Mouse (Mus musculus): Measurements from ENCODE around the gene Bcap31. TPM values are rescaled to one million over a fixed set of nuclear protein-coding genes. Genes with fewer than 3 reads are reported as not detected.

Gene Bcap31
- polyA plus RNA-seq, 1 experiment from 2014 or later, result 164 TPM

GRCm38 (mm10) chrX:73718271-73718670 lies 2.3 kb upstream of the Bcap31 start:
- no peak overlapping the region for H3K27ac ChIP-seq
- no peak overlapping the region for H3K4me3 ChIP-seq
- H3K4me2 ChIP-seq (replicated peaks), result peak overlapping the region; percentile 59
- H3K9me3 ChIP-seq, result no peaks in the 10 kb centered on the region
- no peaks in the 10 kb centered on the region for H3K36me3 ChIP-seq
- no peaks in the 10 kb centered on the region for H3K27me3 ChIP-seq
- 62% methylated on average over 3 of the region's 3 CpGs for WGBS
- H3K4me1 ChIP-seq, result peaks cover 22% of the 10 kb centered on the region
- no peak overlapping the region for H3K9ac ChIP-seq
- no peak for ATAC-seq (ENCODE audit: insufficient number of reproducible peaks, insufficient read depth, low FRiP score, low TSS enrichment)

DNA sequence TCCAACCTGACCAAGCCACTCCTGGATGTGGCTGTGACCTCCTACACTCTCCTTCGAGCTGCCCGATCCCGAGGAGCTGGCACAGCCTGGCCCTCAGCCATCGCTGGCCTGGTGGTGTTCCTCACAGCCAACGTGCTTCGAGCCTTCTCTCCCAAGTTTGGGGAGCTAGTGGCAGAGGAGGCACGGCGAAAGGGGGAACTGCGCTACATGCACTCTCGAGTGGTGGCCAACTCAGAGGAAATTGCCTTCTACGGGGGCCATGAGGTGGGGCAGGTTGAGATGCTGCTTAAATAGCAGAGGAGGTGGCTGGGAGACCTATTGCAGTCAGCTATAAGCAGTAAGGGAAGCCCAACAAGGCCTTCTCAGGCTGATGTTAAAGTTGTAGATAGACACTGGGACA lies 1.7 kb upstream of the Bcap31 start:
- 71% methylated on average over 11 of the region's 11 CpGs for WGBS
- peak overlapping the region; percentile 59 for H3K4me2 ChIP-seq (replicated peaks)
- H3K9ac ChIP-seq, result no peak overlapping the region
- no peaks in the 10 kb centered on the region for H3K36me3 ChIP-seq
- no peaks in the 10 kb centered on the region for H3K27me3 ChIP-seq
- no peak overlapping the region for H3K4me3 ChIP-seq
- H3K9me3 ChIP-seq, result no peaks in the 10 kb centered on the region
- no peak for ATAC-seq (ENCODE audit: insufficient number of reproducible peaks, insufficient read depth, low FRiP score, low TSS enrichment)
- peaks cover 22% of the 10 kb centered on the region for H3K4me1 ChIP-seq
- H3K27ac ChIP-seq, result no peak overlapping the region

GRCm38 (mm10) chrX:73716709-73717545 lies 952 bp upstream of the Bcap31 start:
- ATAC-seq (ENCODE audit: insufficient number of reproducible peaks, insufficient read depth, low FRiP score, low TSS enrichment), result peak; percentile 30
- Histone ChIP-seq H3K4me2 (replicated peaks) (peak overlapping the region; percentile 59), H3K36me3 (no peaks in the 10 kb centered on the region), H3K9ac (peak overlapping the region; percentile 38), H3K27ac (peak overlapping the region; percentile 79), H3K27me3 (no peaks in the 10 kb centered on the region), H3K4me3 (peak overlapping the region; percentile 52), H3K4me1 (peaks cover 22% of the 10 kb centered on the region), H3K9me3 (no peaks in the 10 kb centered on the region)
- 36% methylated on average over 30 of the region's 30 CpGs for WGBS

GRCm38 (mm10) chrX:73715476-73716108 lies 383 bp downstream of the Bcap31 start:
- Histone ChIP-seq H3K27ac (peak overlapping the region; percentile 79), H3K4me1 (peaks cover 22% of the 10 kb centered on the region), H3K27me3 (no peaks in the 10 kb centered on the region), H3K9ac (peak overlapping the region; percentile 57), H3K9me3 (no peaks in the 10 kb centered on the region), H3K36me3 (no peaks in the 10 kb centered on the region), H3K4me3 (peak overlapping the region; percentile 52), H3K4me2 (replicated peaks) (peak overlapping the region; percentile 49)
- peak; percentile 18; the same call in 1 of the 2 replicates for ATAC-seq (ENCODE audit: insufficient number of reproducible peaks, insufficient read depth, low FRiP score, low TSS enrichment)
- 29% methylated on average over 21 of the region's 21 CpGs for WGBS

DNA sequence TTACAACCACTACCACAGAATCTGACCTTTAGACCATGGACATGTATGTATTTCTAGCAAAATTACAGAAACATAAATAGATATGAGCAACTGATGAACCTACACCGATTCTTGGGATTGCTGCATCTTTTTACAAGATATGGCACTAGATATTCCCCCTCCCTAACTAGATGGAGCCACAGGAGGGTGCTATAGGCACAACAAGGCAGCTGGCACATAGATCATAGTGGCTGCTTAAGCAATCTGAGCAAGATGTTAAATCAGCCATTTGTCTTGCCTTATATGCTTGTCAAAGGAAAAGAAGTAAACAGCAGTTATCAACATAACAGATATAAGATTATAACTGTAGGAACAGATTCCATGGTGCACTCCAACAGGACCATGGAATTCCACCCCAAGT lies 15.5 kb downstream of the Bcap31 start:
- Histone ChIP-seq H3K4me3 (no peak overlapping the region), H3K9me3 (no peaks in the 10 kb centered on the region), H3K9ac (no peak overlapping the region), H3K4me1 (no peaks in the 10 kb centered on the region), H3K27me3 (no peaks in the 10 kb centered on the region), H3K4me2 (replicated peaks) (no peak overlapping the region), H3K36me3 (peaks cover 7% of the 10 kb centered on the region; the same call in 1 of the 2 replicates), H3K27ac (no peak overlapping the region)
- ATAC-seq (ENCODE audit: insufficient number of reproducible peaks, insufficient read depth, low FRiP score, low TSS enrichment), result no peak
- WGBS, result 100% methylated on average over 1 of the region's 1 CpGs

GRCm38 (mm10) chrX:73690917-73691629 lies 24.9 kb downstream of the Bcap31 start:
- 80% methylated on average over 5 of the region's 5 CpGs for WGBS
- no peaks in the 10 kb centered on the region for H3K27me3 ChIP-seq
- ATAC-seq (ENCODE audit: insufficient number of reproducible peaks, insufficient read depth, low FRiP score, low TSS enrichment), result no peak
- H3K27ac ChIP-seq, result no peak overlapping the region
- no peaks in the 10 kb centered on the region for H3K4me1 ChIP-seq
- H3K9ac ChIP-seq, result no peak overlapping the region
- H3K9me3 ChIP-seq, result no peaks in the 10 kb centered on the region
- no peak overlapping the region for H3K4me2 ChIP-seq (replicated peaks)
- H3K4me3 ChIP-seq, result no peak overlapping the region
- H3K36me3 ChIP-seq, result peaks cover 10% of the 10 kb centered on the region; the same call in 1 of the 2 replicates

DNA sequence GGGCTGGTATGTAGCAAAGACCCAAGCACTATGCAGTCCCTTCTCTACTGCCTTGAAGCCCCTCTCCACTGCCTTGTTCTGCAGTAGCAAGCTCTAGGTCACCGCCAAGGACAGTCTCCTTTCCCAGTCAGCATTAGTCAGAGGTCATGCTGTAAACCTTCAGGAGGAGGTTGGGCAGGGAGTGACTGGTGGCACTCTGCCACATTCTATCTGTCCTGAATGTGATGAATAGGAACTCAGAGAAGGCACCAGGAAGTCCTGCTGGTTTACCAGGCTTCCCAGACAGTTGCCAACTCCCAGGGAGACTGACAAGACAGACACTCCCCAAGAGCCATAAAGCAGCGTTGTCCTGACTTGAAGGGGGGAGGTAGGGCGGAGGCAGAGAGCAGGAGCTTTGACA lies 30.3 kb downstream of the Bcap31 start:
- Histone ChIP-seq H3K9ac (no peak overlapping the region), H3K27me3 (no peaks in the 10 kb centered on the region), H3K4me1 (no peaks in the 10 kb centered on the region), H3K4me3 (no peak overlapping the region), H3K27ac (no peak overlapping the region), H3K9me3 (no peaks in the 10 kb centered on the region), H3K4me2 (replicated peaks) (no peak overlapping the region), H3K36me3 (peaks cover 10% of the 10 kb centered on the region)
- 85% methylated on average over 3 of the region's 3 CpGs for WGBS
- ATAC-seq (ENCODE audit: insufficient number of reproducible peaks, insufficient read depth, low FRiP score, low TSS enrichment), result no peak

DNA sequence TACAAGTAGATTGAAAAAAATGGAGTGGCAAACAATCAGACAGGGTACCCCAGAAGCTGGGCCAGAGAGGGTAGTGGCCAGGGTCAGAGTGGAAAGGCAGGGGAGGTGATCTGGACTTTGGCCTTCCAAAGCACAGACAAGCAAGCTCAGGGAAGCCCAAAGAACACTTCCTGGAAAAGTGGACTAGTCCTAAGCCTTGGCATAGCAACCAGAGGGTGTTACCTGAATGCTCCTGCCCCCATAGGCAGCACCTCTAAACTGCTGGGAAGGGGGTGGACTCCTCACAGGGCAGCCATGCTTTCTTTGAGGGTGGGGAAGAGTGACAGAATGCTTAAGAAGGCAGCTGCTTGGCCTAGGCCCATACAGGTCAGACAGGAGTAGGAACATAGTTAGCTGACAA lies 31.0 kb downstream of the Bcap31 start:
- Histone ChIP-seq H3K36me3 (peaks cover 10% of the 10 kb centered on the region), H3K9ac (no peak overlapping the region)

GRCm38 (mm10) chrX:73684156-73684555 lies 31.8 kb downstream of the Bcap31 start:
- WGBS, result 83% methylated on average over 2 of the region's 2 CpGs
- Histone ChIP-seq H3K4me3 (no peak overlapping the region), H3K27me3 (no peaks in the 10 kb centered on the region), H3K9ac (no peak overlapping the region), H3K4me1 (no peaks in the 10 kb centered on the region), H3K9me3 (no peaks in the 10 kb centered on the region), H3K4me2 (replicated peaks) (no peak overlapping the region), H3K36me3 (peaks cover 8% of the 10 kb centered on the region), H3K27ac (no peak overlapping the region)
- no peak for ATAC-seq (ENCODE audit: insufficient number of reproducible peaks, insufficient read depth, low FRiP score, low TSS enrichment)

More for the DNA sequence above, 31.0 kb downstream of the Bcap31 start:
- H3K27me3 ChIP-seq, result no peaks in the 10 kb centered on the region
- H3K4me3 ChIP-seq, result no peak overlapping the region
- H3K9me3 ChIP-seq, result no peaks in the 10 kb centered on the region
- H3K4me1 ChIP-seq, result no peaks in the 10 kb centered on the region
- H3K27ac ChIP-seq, result no peak overlapping the region
- no peak for ATAC-seq (ENCODE audit: insufficient number of reproducible peaks, insufficient read depth, low FRiP score, low TSS enrichment)
- no peak overlapping the region for H3K4me2 ChIP-seq (replicated peaks)

- Histone ChIP-seq H3K4me3 (no peak overlapping the region), H3K27ac (no peak overlapping the region), H3K36me3 (0 out of 2 replicates have a peak, but pooled peaks cover 9% of the 10 kb centered on the region), H3K4me1 (0 out of 2 replicates have a peak, but pooled peaks cover 6% of the 10 kb centered on the region), H3K4me2 (replicated peaks) (no peak overlapping the region), H3K9me3 (no peaks in the 10 kb centered on the region), H3K9ac (no peak overlapping the region), H3K27me3 (peaks cover 3% of the 10 kb centered on the region; the same call in 1 of the 2 replicates)
- whole genome bisulfite sequencing, result 98% methylated on average over 4 of the region's 4 CpGs
- no peak for ATAC-seq (ENCODE audit: insufficient number of reproducible peaks, insufficient read depth, low FRiP score, low TSS enrichment)
These were observed 39.3 kb downstream of the Bcap31 start for GRCm38 (mm10) chrX:73676668-73677067.

- no peak overlapping the region for H3K9ac ChIP-seq
- 64% methylated on average over 2 of the region's 2 CpGs for WGBS
- H3K4me2 ChIP-seq (replicated peaks), result peak overlapping the region; percentile 67
- H3K4me3 ChIP-seq, result peak overlapping the region; percentile 60; the same call in 1 of the 2 replicates
- no peak for ATAC-seq (ENCODE audit: insufficient number of reproducible peaks, insufficient read depth, low FRiP score, low TSS enrichment)
- no peak overlapping the region for H3K27ac ChIP-seq
- H3K36me3 ChIP-seq, result 0 out of 2 replicates have a peak, but pooled peaks cover 9% of the 10 kb centered on the region
- H3K4me1 ChIP-seq, result 0 out of 2 replicates have a peak, but pooled peaks cover 6% of the 10 kb centered on the region
- H3K27me3 ChIP-seq, result peaks cover 3% of the 10 kb centered on the region; the same call in 1 of the 2 replicates
- H3K9me3 ChIP-seq, result no peaks in the 10 kb centered on the region
These were observed 40.7 kb downstream of the Bcap31 start for GRCm38 (mm10) chrX:73675231-73675630.

All from embryonic facial prominence, embryonic 12.5 days (tissue).